Mouse (Mus musculus) midbrain, embryonic 14.5 days (tissue): ENCODE measurements at regions not wholly inside any gene's neighbourhood (a gene's known extent, or its start where the extent isn't known, plus 50 kb on each side); places are given as distances from the start of the nearest gene placed in this dataset.

Experiments
- ATAC-seq: fragments of 200-750 bp; cut with Nextera tagmentation; 2 replicates; pipeline ENCODE4 v1.8.0; 2017; ENCODE audit warnings: moderate number of reproducible peaks, moderate library complexity; ENCODE audit not compliant: low FRiP score, low TSS enrichment
- DNase-seq: peaks from one replicate; pipeline ENCODE4 v3.0.0-alpha.2; 2015
- H3K27ac ChIP-seq: fragments of 300-500 bp; sonication (generic); replicated peaks from 2 replicates; pipeline ENCODE4 v1.5.1; 2014; ENCODE audit warnings: mild to moderate bottlenecking, low read depth, low read length, moderate library complexity
- H3K27me3 ChIP-seq: fragments of 300-500 bp; sonication (generic); 2 replicates; pipeline ENCODE4 v1.6.1; 2014; ENCODE audit warnings: low read length, control low read depth, mixed read lengths; ENCODE audit not compliant: control insufficient read depth, insufficient read depth
- H3K36me3 ChIP-seq: fragments of 300-500 bp; sonication (generic); 2 replicates; pipeline ENCODE4 v1.6.1; 2014; ENCODE audit warnings: low read length, control low read depth; ENCODE audit not compliant: control insufficient read depth, insufficient read depth
- H3K4me1 ChIP-seq: fragments of 300-500 bp; sonication (generic); 2 replicates; pipeline ENCODE4 v1.6.1; 2014; ENCODE audit warnings: mild to moderate bottlenecking, antibody characterized with exemption, low read length, control low read depth; ENCODE audit not compliant: control insufficient read depth, insufficient read depth
- H3K4me2 ChIP-seq: fragments of 300-500 bp; sonication (generic); 2 replicates; pipeline ENCODE4 v1.6.1; 2014; ENCODE audit warnings: mild to moderate bottlenecking, low read length, moderate library complexity
- H3K4me3 ChIP-seq: fragments of 300-500 bp; sonication (generic); replicated peaks from 2 replicates; pipeline ENCODE4 v1.5.1; 2014; ENCODE audit warnings: low read depth, low read length
- H3K9ac ChIP-seq: fragments of 300-500 bp; sonication (generic); replicated peaks from 2 replicates; pipeline ENCODE4 v1.6.1; 2014; ENCODE audit warnings: mild to moderate bottlenecking, low read length, moderate library complexity
- H3K9me3 ChIP-seq: fragments of 300-500 bp; sonication (generic); 2 replicates; pipeline ENCODE4 v1.6.1; 2016; ENCODE audit warnings: low read length, control low read depth, mixed read lengths; ENCODE audit not compliant: control insufficient read depth
- WGBS: fragments of 180-500 bp; shearing (Covaris S2); extraction: QIAGEN DNeasy Blood & Tissue Kit; methylation state at CpG from one replicate; pipeline ENCODE4 v1.1.7; 2014; 5-methylcytosine and 5-hydroxymethylcytosine counted together

GRCm38 (mm10) chr4:131316041-131316440 is 371.9 kb downstream of the Matn1 start:
- Histone ChIP-seq H3K4me1 (no peaks in the 10 kb centered on the region), H3K36me3 (no peaks in the 10 kb centered on the region), H3K4me2 (no peak overlapping the region), H3K27ac (no peak overlapping the region), H3K9me3 (no peaks in the 10 kb centered on the region), H3K4me3 (no peak overlapping the region), H3K9ac (no peak overlapping the region), H3K27me3 (no peaks in the 10 kb centered on the region)
- 90% methylated on average over 3 of the region's 3 CpGs for WGBS
- DNase-seq (no peak), ATAC-seq (no peak)

GRCm38 (mm10) chr4:131322323-131322722 is 378.1 kb downstream of the Matn1 start:
- Histone ChIP-seq H3K4me3 (no peak overlapping the region), H3K9me3 (no peaks in the 10 kb centered on the region), H3K9ac (no peak overlapping the region), H3K4me2 (no peak overlapping the region), H3K4me1 (no peaks in the 10 kb centered on the region), H3K36me3 (no peaks in the 10 kb centered on the region), H3K27ac (no peak overlapping the region), H3K27me3 (no peaks in the 10 kb centered on the region)
- DNase-seq (no peak), ATAC-seq (no peak)
- WGBS = 79% methylated on average over 5 of the region's 5 CpGs

GRCm38 (mm10) chr4:131324486-131324885 is 380.3 kb downstream of the Matn1 start:
- 78% methylated on average over 3 of the region's 3 CpGs for WGBS
- Histone ChIP-seq H3K4me3 (no peak overlapping the region), H3K4me1 (no peaks in the 10 kb centered on the region), H3K36me3 (no peaks in the 10 kb centered on the region), H3K27ac (no peak overlapping the region), H3K9me3 (no peaks in the 10 kb centered on the region), H3K9ac (no peak overlapping the region), H3K4me2 (no peak overlapping the region), H3K27me3 (no peaks in the 10 kb centered on the region)
- DNase-seq (no peak), ATAC-seq (no peak)

GRCm38 (mm10) chr4:131325200-131325599 is 381.0 kb downstream of the Matn1 start:
- Histone ChIP-seq H3K9ac (no peak overlapping the region), H3K4me2 (no peak overlapping the region), H3K27ac (no peak overlapping the region), H3K4me3 (no peak overlapping the region), H3K27me3 (no peaks in the 10 kb centered on the region), H3K36me3 (no peaks in the 10 kb centered on the region), H3K4me1 (no peaks in the 10 kb centered on the region), H3K9me3 (no peaks in the 10 kb centered on the region)
- no peak for DNase-seq
- WGBS = 90% methylated on average over 11 of the region's 11 CpGs
- ATAC-seq = no peak

GRCm38 (mm10) chr4:131325609-131326008 is 381.4 kb downstream of the Matn1 start:
- Histone ChIP-seq H3K27ac (no peak overlapping the region), H3K27me3 (no peaks in the 10 kb centered on the region), H3K4me2 (no peak overlapping the region), H3K4me3 (no peak overlapping the region), H3K4me1 (no peaks in the 10 kb centered on the region), H3K9me3 (no peaks in the 10 kb centered on the region), H3K36me3 (no peaks in the 10 kb centered on the region), H3K9ac (no peak overlapping the region)
- ATAC-seq = no peak
- DNase-seq = no peak
- 86% methylated on average over 3 of the region's 3 CpGs for WGBS

GRCm38 (mm10) chr4:131329398-131329797 is 385.2 kb downstream of the Matn1 start:
- Histone ChIP-seq H3K4me3 (no peak overlapping the region), H3K9me3 (no peaks in the 10 kb centered on the region), H3K4me2 (no peak overlapping the region), H3K9ac (no peak overlapping the region), H3K36me3 (no peaks in the 10 kb centered on the region), H3K4me1 (no peaks in the 10 kb centered on the region), H3K27me3 (no peaks in the 10 kb centered on the region), H3K27ac (no peak overlapping the region)
- WGBS = 50% methylated on average over 5 of the region's 5 CpGs
- no peak for DNase-seq
- no peak for ATAC-seq

- no peaks in the 10 kb centered on the region for H3K27me3 ChIP-seq
- DNase-seq (no peak), ATAC-seq (no peak)
- no peak overlapping the region for H3K27ac ChIP-seq
- no peaks in the 10 kb centered on the region for H3K9me3 ChIP-seq
- H3K4me2 ChIP-seq = no peak overlapping the region
- no peaks in the 10 kb centered on the region for H3K36me3 ChIP-seq
- no peak overlapping the region for H3K9ac ChIP-seq
- WGBS = 95% methylated on average over 4 of the region's 4 CpGs
- no peaks in the 10 kb centered on the region for H3K4me1 ChIP-seq
- H3K4me3 ChIP-seq = no peak overlapping the region
These were observed 387.5 kb downstream of the Matn1 start for GRCm38 (mm10) chr4:131331646-131332045.

- no peaks in the 10 kb centered on the region for H3K36me3 ChIP-seq
- H3K9ac ChIP-seq = no peak overlapping the region
- no peaks in the 10 kb centered on the region for H3K9me3 ChIP-seq
- H3K27ac ChIP-seq = no peak overlapping the region
- H3K27me3 ChIP-seq = no peaks in the 10 kb centered on the region
- DNase-seq (no peak), ATAC-seq (no peak)
- peaks cover 12% of the 10 kb centered on the region; the same call in 1 of the 2 replicates for H3K4me1 ChIP-seq
- H3K4me3 ChIP-seq = no peak overlapping the region
- 88% methylated on average over 3 of the region's 3 CpGs for WGBS
- H3K4me2 ChIP-seq = no peak overlapping the region
These were observed 392.6 kb downstream of the Matn1 start for GRCm38 (mm10) chr4:131336801-131337200.

- DNase-seq = peak; percentile 77
- 27% methylated on average over 9 of the region's 9 CpGs for WGBS
These were observed 397.0 kb downstream of the Matn1 start for GRCm38 (mm10) chr4:131340993-131341695.

More at GRCm38 (mm10) chr4:131340993-131341695, 397.0 kb downstream of the Matn1 start:
- no peaks in the 10 kb centered on the region for H3K27me3 ChIP-seq
- no peaks in the 10 kb centered on the region for H3K9me3 ChIP-seq
- H3K27ac ChIP-seq = no peak overlapping the region; the same call in 1 of the 2 replicates
- ATAC-seq = no peak
- H3K4me1 ChIP-seq = peaks cover 12% of the 10 kb centered on the region; the same call in 1 of the 2 replicates
- peak overlapping the region; percentile 17; the same call in 1 of the 2 replicates for H3K4me2 ChIP-seq
- no peaks in the 10 kb centered on the region for H3K36me3 ChIP-seq
- H3K9ac ChIP-seq = no peak overlapping the region
- no peak overlapping the region for H3K4me3 ChIP-seq
